Mouse (Mus musculus) mouse embryonic stem cell (cell line): Measurements from ENCODE around the gene Farp1.

Experiments
- in situ Hi-C, 2 experiments: fragments of 300-500 bp; cut with MboI; formaldehyde crosslinking; loops; 1 replicate in 1 of 2; 3 replicates in 1 of 2; pipeline ENCODE4 v1.14.3; 2019 to 2020; ENCODE audit warnings: low sequenced_read_pairs in 2 of 2, low pct_unique_long_range_greater_than_20kb in 1 of 2, mixed read lengths in 1 of 2; ENCODE audit not compliant: unreplicated experiment in 1 of 2

Gene Farp1

DNA sequence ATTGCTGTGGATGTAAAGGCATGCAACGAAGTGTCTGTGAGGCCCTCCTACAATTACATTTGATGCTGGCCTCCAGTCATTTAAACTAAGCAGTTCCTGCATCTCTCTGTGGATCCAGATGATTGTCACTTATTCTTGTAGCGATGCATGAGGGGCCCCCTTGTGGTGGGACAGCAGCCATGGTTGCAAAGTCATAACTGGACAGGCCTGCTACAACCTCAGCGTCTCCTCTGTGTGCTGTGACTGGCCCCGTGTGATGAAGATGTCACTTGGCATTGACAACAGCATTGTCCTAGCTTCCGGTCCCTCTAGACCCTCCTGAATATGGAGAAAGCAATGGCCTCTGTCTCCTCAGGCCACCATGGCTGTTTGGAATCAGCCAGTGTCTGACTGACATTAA, 185.7 kb downstream of the Farp1 start:
- in situ Hi-C loops = loop anchor here in 1 of 2 experiments (25.0 kb wide), 1 partner anchor 383 kb away; no protein-coding TSS in a partner anchor

- in situ Hi-C loops = no loop called here
Measured at GRCm38 (mm10) chr14:121225804-121226203, 190.8 kb downstream of the Farp1 start.

DNA sequence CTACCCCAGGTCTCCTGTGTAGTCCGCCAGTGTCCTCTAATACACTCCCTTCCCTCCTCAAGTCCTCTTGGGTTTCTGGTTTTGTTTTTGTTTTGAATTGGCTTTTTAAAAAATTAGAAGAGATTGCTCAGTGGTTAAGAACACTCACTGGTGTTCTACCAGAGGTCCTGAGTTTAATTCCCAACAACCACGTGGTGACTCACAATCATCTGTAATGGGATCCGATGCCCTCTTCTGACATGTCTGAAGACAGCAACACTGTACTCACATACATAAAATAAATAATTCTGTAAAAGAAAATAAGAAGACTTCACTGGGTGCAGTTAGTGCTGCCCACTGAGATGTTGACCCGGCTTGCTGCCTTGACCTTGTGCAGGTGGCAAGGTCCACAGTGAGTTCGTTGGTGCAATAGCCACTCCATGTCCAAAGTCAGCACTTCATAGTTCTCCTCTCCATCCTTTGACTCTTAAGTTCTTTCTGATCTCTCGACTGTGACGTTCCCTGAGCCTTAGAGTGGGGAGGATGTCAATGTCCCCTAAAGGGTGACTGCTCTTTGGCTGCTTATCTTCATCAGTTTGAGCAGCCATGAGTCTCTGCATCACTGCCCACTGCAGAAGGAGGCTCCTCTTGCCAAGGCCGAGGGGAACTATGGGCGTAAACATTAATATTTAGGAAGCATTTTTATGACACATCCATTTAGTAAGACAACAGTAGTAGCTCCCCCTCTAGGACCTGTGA, 194.2 kb downstream of the Farp1 start:
- in situ Hi-C loops = no loop called here

GRCm38 (mm10) chr14:121231232-121231631, 196.2 kb downstream of the Farp1 start:
- in situ Hi-C loops = no loop called here

- in situ Hi-C loops = no loop called here
Measured at GRCm38 (mm10) chr14:121234741-121235307, 199.8 kb downstream of the Farp1 start.

DNA sequence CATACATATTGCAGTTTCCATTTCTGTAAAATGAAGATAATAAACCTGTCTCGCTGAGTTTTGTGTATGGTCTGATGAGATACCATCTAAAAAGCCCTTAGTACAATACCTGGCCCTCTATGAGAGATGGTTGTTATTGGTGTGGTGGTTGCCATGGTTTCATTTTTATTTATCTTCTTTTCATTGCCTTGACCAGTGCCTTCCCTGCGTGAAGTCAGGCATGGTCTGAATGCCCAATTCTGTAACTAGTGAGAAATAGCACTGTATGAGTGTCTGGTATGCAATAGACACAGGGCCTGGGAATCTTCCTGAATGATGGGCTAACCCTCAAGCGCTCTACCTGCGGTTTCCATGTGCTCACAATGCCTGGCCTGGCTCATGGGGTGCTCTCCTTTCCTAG, 201.7 kb downstream of the Farp1 start:
- in situ Hi-C loops = no loop called here

- in situ Hi-C loops = no loop called here
Measured at GRCm38 (mm10) chr14:121238727-121239126, 203.7 kb downstream of the Farp1 start.

GRCm38 (mm10) chr14:121239386-121239785, 204.4 kb downstream of the Farp1 start:
- in situ Hi-C loops = no loop called here

DNA sequence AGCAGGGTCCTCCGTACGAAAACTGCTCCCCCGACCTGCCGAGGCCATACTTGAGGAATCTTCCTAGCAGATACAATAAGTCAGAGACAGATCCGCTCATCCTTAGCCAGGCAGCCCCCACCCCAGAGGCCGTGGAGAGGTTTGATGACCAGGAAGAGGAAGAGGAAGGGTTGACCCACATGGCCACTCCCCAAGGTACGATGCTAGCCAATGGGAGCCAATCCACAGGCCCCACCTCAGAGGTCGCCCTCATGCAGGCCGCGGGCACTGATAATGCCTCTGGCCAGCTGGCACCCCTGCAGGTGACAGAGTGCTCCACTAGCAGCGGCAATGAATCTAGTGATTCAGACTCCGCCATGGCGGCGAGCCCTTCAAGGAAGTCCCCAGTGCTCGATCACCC, 209.1 kb downstream of the Farp1 start:
- in situ Hi-C loops = no loop called here

- in situ Hi-C loops = no loop called here
Measured at GRCm38 (mm10) chr14:121246048-121246731, 211.2 kb downstream of the Farp1 start.

GRCm38 (mm10) chr14:121247287-121247686, 212.3 kb downstream of the Farp1 start:
- in situ Hi-C loops = no loop called here

DNA sequence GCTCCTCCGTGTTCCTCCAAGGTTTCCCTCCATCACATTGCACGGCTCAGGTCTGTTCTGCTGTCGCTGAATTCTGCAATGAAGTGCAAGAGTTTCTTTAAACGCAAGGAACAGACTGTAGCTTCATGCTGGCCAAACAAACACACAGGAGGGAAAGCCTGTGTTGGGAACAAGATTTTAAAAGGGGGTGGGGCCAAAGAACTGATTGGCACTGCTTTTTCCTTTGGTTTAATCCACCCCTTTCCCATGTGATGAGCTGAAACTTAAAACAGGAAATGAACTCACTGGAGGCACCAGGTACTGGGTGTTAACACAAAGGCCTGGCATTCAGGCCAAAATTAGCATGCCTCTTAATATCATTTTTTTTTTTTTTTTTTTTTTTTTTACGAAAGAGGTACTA, 213.3 kb downstream of the Farp1 start:
- in situ Hi-C loops = no loop called here

- in situ Hi-C loops = no loop called here
Measured at GRCm38 (mm10) chr14:121251099-121251498, 216.1 kb downstream of the Farp1 start.

DNA sequence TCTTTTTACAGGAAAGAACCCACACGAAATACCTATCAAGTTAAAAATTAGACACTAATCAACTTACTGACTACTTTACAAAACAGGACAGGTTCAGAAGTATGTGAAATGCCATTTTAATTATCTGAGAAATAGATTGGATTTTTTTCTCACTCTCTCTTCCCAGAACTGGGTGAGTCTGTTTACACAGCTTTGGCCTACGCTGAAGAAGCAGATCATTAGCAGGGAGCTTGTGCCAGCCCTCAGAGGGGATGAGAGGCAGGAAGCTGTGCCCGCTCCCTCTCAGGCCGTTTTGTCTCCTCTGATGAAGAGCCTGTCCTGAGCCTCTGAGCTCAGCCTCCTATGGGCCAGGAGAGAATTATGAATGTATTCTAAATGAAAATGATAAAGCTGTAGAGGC, 216.7 kb downstream of the Farp1 start:
- in situ Hi-C loops = no loop called here

GRCm38 (mm10) chr14:121252542-121252941, 217.5 kb downstream of the Farp1 start:
- in situ Hi-C loops = no loop called here

DNA sequence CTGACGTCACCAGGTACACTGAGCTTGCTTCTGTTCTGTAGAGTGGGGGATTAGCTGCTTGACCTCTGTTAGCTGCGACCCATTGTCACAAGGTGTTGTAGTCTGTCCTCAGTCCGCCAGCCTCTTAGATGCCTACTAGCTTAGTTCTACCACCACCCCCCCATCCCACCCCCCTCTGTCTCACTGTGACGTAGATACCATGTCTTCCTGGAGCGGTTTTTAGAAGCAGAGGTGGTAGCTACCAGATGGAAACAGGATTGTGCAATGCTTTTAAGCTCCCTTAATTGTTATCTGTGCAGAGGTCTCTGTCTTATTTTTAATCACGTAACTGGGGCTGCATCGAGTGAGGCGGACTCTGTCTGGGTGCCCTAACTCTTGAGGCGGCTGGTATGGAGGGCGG, 219.9 kb downstream of the Farp1 start:
- in situ Hi-C loops = no loop called here

GRCm38 (mm10) chr14:121255469-121255868, 220.5 kb downstream of the Farp1 start:
- in situ Hi-C loops = no loop called here

GRCm38 (mm10) chr14:121256896-121257295, 221.9 kb downstream of the Farp1 start:
- in situ Hi-C loops = no loop called here

GRCm38 (mm10) chr14:121259332-121259731, 224.3 kb downstream of the Farp1 start:
- in situ Hi-C loops = no loop called here

DNA sequence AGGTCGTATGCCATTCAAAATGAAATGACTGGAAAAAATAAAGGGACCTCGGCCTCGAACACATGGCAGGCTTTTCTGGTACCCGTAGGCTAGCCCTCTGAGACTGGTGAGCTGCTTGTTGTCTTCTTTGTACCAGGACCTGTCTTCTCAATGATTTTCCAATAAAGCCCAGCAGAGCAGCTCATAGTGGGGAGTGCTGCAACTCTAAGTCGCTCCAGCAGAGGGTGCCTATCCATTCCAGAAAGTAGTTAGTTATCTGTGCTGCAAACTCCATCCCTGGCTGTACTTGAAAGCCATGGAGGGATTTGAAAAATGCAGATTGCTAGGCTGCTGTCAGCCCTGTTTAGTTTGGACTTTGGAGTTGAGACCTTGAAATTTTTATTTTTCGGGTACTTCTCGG, 224.8 kb downstream of the Farp1 start:
- in situ Hi-C loops = no loop called here
